ENCODE assay signal across 17 mouse cellular contexts in genomic region chr17:13714654-13715053, GRCm38 (mm10). TPM values are rescaled to one million over a fixed set of nuclear protein-coding genes. Genes with fewer than 3 reads are reported as not detected.
DNase-seq lines count a peak whose midpoint lies in the region; ATAC-seq lines count a peak whose summit lies in the region.
"Had no signal": no experiment of that assay in that cellular context is flagged by ENCODE, and none has a peak within 500 bp of the region (broad histone marks: within the 10 kb centered on the region; RNA-seq: fewer than 3 reads in every experiment).

No protein-coding gene starts in this region.

- H3K27me3 ChIP-seq in stomach, embryonic 14.5 days (ENCODE audit: control insufficient read depth, insufficient read depth, low read length) = no peaks in the 10 kb centered on the region
- no peaks in the 10 kb centered on the region for H3K27me3 ChIP-seq in hindbrain, embryonic 13.5 days

- no peaks in the 10 kb centered on the region for H3K36me3 ChIP-seq in stomach, embryonic 14.5 days (ENCODE audit: control insufficient read depth, insufficient read depth, low read length)
- no peaks in the 10 kb centered on the region for H3K36me3 ChIP-seq in hindbrain, embryonic 13.5 days

- DNase-seq in adrenal gland, postnatal 14 days = peak; percentile 49
- DNase-seq in adrenal gland, postnatal 25 days = no peak
- peak; percentile 81 for DNase-seq in gonadal fat pad, adult 2 months (ENCODE audit: low read depth)
- DNase-seq in kidney, postnatal 36 days = peak; percentile 46 to 62
- no peak for DNase-seq in right cerebral cortex, postnatal 36 days (ENCODE audit: low spot score in 2 of 2)
- no peak for DNase-seq in urinary bladder, postnatal 25 days (ENCODE audit: low spot score)
- DNase-seq: adrenal gland, adult 2 months; cerebellum, postnatal 36 days; gastrocnemius, postnatal 14 days; heart, postnatal 36 days; left cerebral cortex, postnatal 4 days had no signal

- ATAC-seq in stomach, embryonic 14.5 days (ENCODE audit: insufficient number of reproducible peaks, insufficient read depth, low FRiP score, low read depth) = no peak
- ATAC-seq in hindbrain, embryonic 13.5 days (ENCODE audit: low FRiP score) = no peak
- ATAC-seq: forebrain, embryonic 14.5 days had no signal

- WGBS in stomach, embryonic 14.5 days = 59% methylated on average over 4 of the region's 4 CpGs
- 73% methylated on average over 4 of the region's 4 CpGs for WGBS in hindbrain, embryonic 13.5 days

- H3K9me3 ChIP-seq in stomach, embryonic 14.5 days (ENCODE audit: control insufficient read depth, low read depth, low read length) = no peaks in the 10 kb centered on the region
- H3K9me3 ChIP-seq in hindbrain, embryonic 13.5 days = no peaks in the 10 kb centered on the region

- H3K4me3 ChIP-seq in stomach, embryonic 14.5 days (ENCODE audit: low read depth, low read length) = no peak overlapping the region
- H3K4me3 ChIP-seq in hindbrain, embryonic 13.5 days = no peak overlapping the region

- 0 out of 2 replicates have a peak, but pooled peaks cover 5% of the 10 kb centered on the region for H3K4me1 ChIP-seq in stomach, embryonic 14.5 days (ENCODE audit: control insufficient read depth, insufficient read depth, low read length)
- H3K4me1 ChIP-seq in hindbrain, embryonic 13.5 days (replicated peaks) = no peaks in the 10 kb centered on the region

- H3K9ac ChIP-seq in stomach, embryonic 14.5 days (replicated peaks; ENCODE audit: low read depth, low read length) = no peak overlapping the region
- no peak overlapping the region for H3K9ac ChIP-seq in hindbrain, embryonic 13.5 days
- H3K9ac ChIP-seq: liver, embryonic 14.5 days had no signal

- peak overlapping the region; percentile 44; the same call in 1 of the 2 replicates for H3K27ac ChIP-seq in stomach, embryonic 14.5 days (ENCODE audit: low read length)
- H3K27ac ChIP-seq in hindbrain, embryonic 13.5 days = no peak overlapping the region
- H3K27ac ChIP-seq: liver, embryonic 14.5 days had no signal

- H3K4me2 ChIP-seq in stomach, embryonic 14.5 days (replicated peaks; ENCODE audit: low read depth, low read length) = no peak overlapping the region
- H3K4me2 ChIP-seq in hindbrain, embryonic 13.5 days = no peak overlapping the region
- H3K4me2 ChIP-seq: heart, embryonic 11.5 days had no signal

RNA-seq across cellular contexts. Expression of gene Afdn, which starts 45.7 kb away (rescaled TPM):
- 121 and 133 TPM in 2 replicates for total RNA-seq in adrenal gland, postnatal 14 days (2021)
- 81.1 and 93.8 TPM in 2 replicates for total RNA-seq in adrenal gland, postnatal 25 days (2021)
- 59.9 and 61.3 TPM in 2 replicates for polyA plus RNA-seq in gonadal fat pad, adult 2 months (2012; rRNA removed)
- polyA plus RNA-seq in stomach, embryonic 14.5 days (2014; fragmentation: Nextera tagmentation; extraction: Ambion mirVana) = 84.6 and 99.3 TPM in 2 replicates
- 124 and 136 TPM in 2 replicates for polyA plus RNA-seq in hindbrain, embryonic 13.5 days (2015; fragmentation: Nextera tagmentation; extraction: Ambion mirVana)

RNA-seq across cellular contexts. Expression of gene Tcte2, which starts 47.0 kb away (rescaled TPM):
- total RNA-seq in adrenal gland, postnatal 14 days (2021) = 2.5 and 3.3 TPM in 2 replicates
- total RNA-seq in adrenal gland, postnatal 25 days (2021) = 5.3 and 6.0 TPM in 2 replicates
- polyA plus RNA-seq in gonadal fat pad, adult 2 months (2012; rRNA removed) = 3.7 and 4.7 TPM in 2 replicates
- polyA plus RNA-seq in stomach, embryonic 14.5 days (2014; fragmentation: Nextera tagmentation; extraction: Ambion mirVana) = 6.9 and 7.2 TPM in 2 replicates
- polyA plus RNA-seq in hindbrain, embryonic 13.5 days (2015; fragmentation: Nextera tagmentation; extraction: Ambion mirVana) = 19.3 and 20.8 TPM in 2 replicates
- total RNA-seq: monocyte, adult 5-6 weeks had no signal

Comparison
In these comparisons a context has a peak if more than half of its experiments do, and no peak if none do; other contexts are left out.
1. DNase-seq: peak in adrenal gland, postnatal 14 days (single experiment), gonadal fat pad, adult 2 months (single experiment) and kidney, postnatal 36 days (2 of 2); none in adrenal gland, postnatal 25 days (single experiment), right cerebral cortex, postnatal 36 days (0 of 2) and urinary bladder, postnatal 25 days (single experiment).